Mouse (Mus musculus) liver, embryonic 14.5 days (tissue): ENCODE results near the gene Pten.

ENCODE experiments used
- CTCF ChIP-seq: IDR thresholded peaks from 2 replicates; pipeline ENCODE4 v1.5.1; 2016; ENCODE audit warnings: antibody characterized with exemption, low read depth, control low read depth
- EP300 ChIP-seq: IDR thresholded peaks from 2 replicates; pipeline ENCODE4 v1.6.1; 2016; ENCODE audit warnings: antibody characterized with exemption, low read depth

GRCm38 (mm10) chr19:32840491-32840890 lies 83.2 kb downstream of the Pten start:
- no peak for TF ChIP-seq CTCF
- no peak for TF ChIP-seq EP300
